Mouse (Mus musculus): ENCODE results near the gene Atraid.

- TF ChIP-seq CTCF (IDR thresholded peaks at IDR 0.05; ENCODE audit: low read depth) (no peak), EP300 (IDR thresholded peaks at IDR 0.05; ENCODE audit: low read depth) (no peak)
Measured at GRCm38 (mm10) chr5:31030926-31031325, 17.2 kb upstream of the Atraid start.
